Mouse (Mus musculus) c-Kit-negative CD71-positive TER-119-positive erythroid progenitor cells, embryonic 14.5 days (primary cell): ENCODE data around the gene Robo1.

ENCODE experiments used
- DNase-seq: peaks from one replicate; pipeline ENCODE4 v3.0.0-alpha.2; 2013; ENCODE audit warnings: low read depth, low spot score

Gene Robo1

GRCm38 (mm10) chr16:72307537-72308330, at the start of gene Robo1:
Gene Robo1, plus strand, starts transcription at chr16:72308306.
- no peak for DNase-seq

GRCm38 (mm10) chr16:72267839-72268238, 40.3 kb upstream of the Robo1 start:
- DNase-seq = no peak

- DNase-seq = no peak
Measured at GRCm38 (mm10) chr16:72276390-72277074, 31.6 kb upstream of the Robo1 start.

GRCm38 (mm10) chr16:72308331-72308668, 194 bp downstream of the Robo1 start:
- DNase-seq = no peak

GRCm38 (mm10) chr16:72327321-72327720, 19.2 kb downstream of the Robo1 start:
- DNase-seq = no peak

- no peak for DNase-seq
Measured at GRCm38 (mm10) chr16:72328579-72328978, 20.5 kb downstream of the Robo1 start.

- no peak for DNase-seq
Measured at GRCm38 (mm10) chr16:72337757-72338156, 29.7 kb downstream of the Robo1 start.

- no peak for DNase-seq
Measured at GRCm38 (mm10) chr16:72350422-72350821, 42.3 kb downstream of the Robo1 start.

GRCm38 (mm10) chr16:72356515-72357357, 48.6 kb downstream of the Robo1 start:
- no peak for DNase-seq

- DNase-seq = no peak
Measured at GRCm38 (mm10) chr16:72376896-72377295, 68.8 kb downstream of the Robo1 start.

GRCm38 (mm10) chr16:72381819-72382218, 73.7 kb downstream of the Robo1 start:
- no peak for DNase-seq

GRCm38 (mm10) chr16:72383566-72383965, 75.5 kb downstream of the Robo1 start:
- DNase-seq = no peak

- no peak for DNase-seq
Measured at GRCm38 (mm10) chr16:72393512-72393911, 85.4 kb downstream of the Robo1 start.

GRCm38 (mm10) chr16:72398811-72399210, 90.7 kb downstream of the Robo1 start:
- no peak for DNase-seq

- DNase-seq = no peak
Measured at GRCm38 (mm10) chr16:72402381-72402780, 94.3 kb downstream of the Robo1 start.

- no peak for DNase-seq
Measured at GRCm38 (mm10) chr16:72409820-72410219, 101.7 kb downstream of the Robo1 start.

GRCm38 (mm10) chr16:72411669-72412270, 103.7 kb downstream of the Robo1 start:
- DNase-seq = no peak

- no peak for DNase-seq
Measured at GRCm38 (mm10) chr16:72412879-72413278, 104.8 kb downstream of the Robo1 start.

GRCm38 (mm10) chr16:72419328-72420066, 111.4 kb downstream of the Robo1 start:
- DNase-seq = no peak

- no peak for DNase-seq
Measured at GRCm38 (mm10) chr16:72422426-72422825, 114.3 kb downstream of the Robo1 start.

- no peak for DNase-seq
Measured at GRCm38 (mm10) chr16:72434396-72434795, 126.3 kb downstream of the Robo1 start.
